Mouse (Mus musculus) CH12.LX (cell line): ENCODE measurements at regions not wholly inside any gene's neighbourhood (a gene's known extent, or its start where the extent isn't known, plus 50 kb on each side); places are given as distances from the start of the nearest gene placed in this dataset.

Experiments used
- CHD2 ChIP-seq: IDR thresholded peaks from 2 replicates; pipeline ENCODE4 v1.6.1; 2011; ENCODE audit warnings: low read length, improper control_type of control experiment
- CTCF ChIP-seq, 2 experiments: IDR thresholded peaks in 1 of 2; conservative IDR thresholded peaks in 1 of 2; 2 replicates each; pipeline ENCODE4 v1.5.1; 2011 to 2012; ENCODE audit warnings: low read depth in 2 of 2, low read length in 2 of 2, improper control_type of control experiment in 1 of 2, inconsistent platforms in 1 of 2, mild to moderate bottlenecking in 1 of 2, moderate library complexity in 1 of 2
- NRF1 ChIP-seq: IDR thresholded peaks from 2 replicates; pipeline ENCODE4 v1.6.1; 2014; ENCODE audit warnings: low read depth, mild to moderate bottlenecking, inconsistent platforms, low read length, improper control_type of control experiment, moderate library complexity
- POLR2A ChIP-seq: IDR thresholded peaks from 2 replicates; pipeline ENCODE4 v1.6.1; 2011; ENCODE audit warnings: low read depth, mild to moderate bottlenecking, improper control_type of control experiment, low read length
- ZC3H11A ChIP-seq: IDR thresholded peaks from 2 replicates; pipeline ENCODE4 v1.6.1; 2012; ENCODE audit warnings: low read depth, mild to moderate bottlenecking, inconsistent platforms, low read length, improper control_type of control experiment
- ZKSCAN1 ChIP-seq: IDR thresholded peaks from 2 replicates; pipeline ENCODE4 v1.6.1; 2012; ENCODE audit warnings: low read depth, inconsistent platforms, low read length, improper control_type of control experiment, borderline replicate concordance

DNA sequence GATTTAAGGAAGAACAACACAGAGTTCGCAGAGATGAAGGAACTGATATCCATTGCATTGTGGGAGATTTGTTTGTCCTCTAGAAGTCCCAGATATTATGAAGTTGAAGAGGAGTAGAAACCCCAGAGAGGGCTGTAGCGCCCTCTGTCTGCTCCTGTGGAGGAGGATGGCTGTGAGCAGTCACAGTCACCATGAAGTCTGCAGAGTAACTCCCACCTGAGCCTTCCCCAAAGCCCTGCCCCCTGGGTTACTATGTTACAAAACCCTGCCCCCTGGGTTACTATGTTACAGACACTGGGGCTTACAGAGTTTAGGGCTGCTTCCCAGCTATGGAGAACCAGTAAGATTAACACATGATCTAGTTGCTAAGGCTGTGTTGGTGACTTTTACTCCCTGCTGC, 62.9 kb upstream of the Irs2 start:
- TF ChIP-seq NRF1 (no peak), POLR2A (no peak), CTCF (conservative IDR thresholded peaks at IDR 0.05 in 1 of 2, IDR thresholded peaks at IDR 0.05 in 1 of 2; ENCODE audit: low read depth in 2 of 2, low read length in 2 of 2) (peak; percentile 14 to 41; a peak in 2 of 4 replicates), ZKSCAN1 (no peak), ZC3H11A (no peak), CHD2 (no peak)
